Mouse (Mus musculus): ENCODE results near the gene Bbs5. TPM values are rescaled to one million over a fixed set of nuclear protein-coding genes. Genes with fewer than 3 reads are reported as not detected.

The Bbs5 gene
- polyA plus RNA-seq (2012; rRNA removed), result 2.4 and 2.9 TPM in 2 replicates

DNA sequence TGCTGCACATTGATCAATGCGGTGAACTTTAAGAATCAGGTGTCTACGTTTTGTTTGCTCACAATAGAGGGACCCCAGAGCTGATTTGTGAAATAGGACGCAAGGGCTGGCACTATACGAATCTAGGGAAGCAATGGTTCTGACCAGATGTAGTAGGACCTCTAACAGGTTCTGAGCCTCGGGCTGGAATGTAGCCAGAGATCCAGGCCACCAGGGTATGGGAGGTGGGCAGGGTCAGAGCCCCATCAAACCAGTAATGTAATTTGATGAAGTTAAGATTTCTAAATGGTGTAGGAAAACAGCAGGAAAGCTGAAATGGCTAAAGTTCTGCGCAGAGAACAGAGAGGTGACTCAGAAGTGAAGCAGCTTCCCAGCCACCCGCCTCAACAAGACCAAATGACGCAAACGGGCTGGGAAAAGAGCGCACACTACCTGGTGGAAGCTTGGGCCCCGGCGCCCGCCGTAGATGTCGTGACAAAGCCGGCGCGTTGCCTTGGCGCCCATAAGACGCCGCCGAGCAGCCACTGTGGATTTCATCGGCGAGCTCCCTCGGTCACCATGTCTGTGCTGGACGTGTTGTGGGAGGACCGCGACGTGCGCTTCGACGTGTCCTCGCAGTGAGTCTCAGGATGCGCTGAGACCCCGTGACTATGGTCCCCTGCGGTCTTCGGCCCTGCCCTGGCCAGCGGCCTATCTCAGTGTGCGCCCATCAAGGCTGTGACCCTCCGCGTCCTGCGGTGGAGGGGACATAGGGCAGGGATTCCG, at the start of gene Bbs5:
Gene Bbs5, plus strand, starts transcription at position 446 of the 765 bp plus-strand sequence.

DNA sequence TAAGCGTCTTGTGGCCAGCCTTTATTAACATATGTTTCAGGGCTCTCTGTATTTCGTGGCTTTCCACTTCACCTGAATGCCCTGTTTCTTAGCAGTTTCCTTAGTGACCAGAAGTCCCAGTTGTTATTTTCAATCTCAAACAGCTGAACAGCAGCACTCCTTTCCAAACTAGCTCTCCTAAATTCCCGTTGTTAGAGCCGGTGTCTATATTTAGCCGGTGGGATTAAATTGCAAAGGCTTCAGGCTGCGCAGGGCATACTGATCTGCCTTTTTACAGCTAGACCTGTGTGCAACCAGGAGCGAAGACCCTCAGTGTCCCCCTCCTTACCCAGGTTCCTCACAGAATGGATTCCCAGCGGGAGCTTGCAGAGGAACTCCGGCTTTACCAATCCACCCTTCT, 22.9 kb downstream of the Bbs5 start, which contains the start of gene Klhl41:
Gene Klhl41, plus strand, starts transcription at position 268 of the 400 bp plus-strand sequence.

DNA sequence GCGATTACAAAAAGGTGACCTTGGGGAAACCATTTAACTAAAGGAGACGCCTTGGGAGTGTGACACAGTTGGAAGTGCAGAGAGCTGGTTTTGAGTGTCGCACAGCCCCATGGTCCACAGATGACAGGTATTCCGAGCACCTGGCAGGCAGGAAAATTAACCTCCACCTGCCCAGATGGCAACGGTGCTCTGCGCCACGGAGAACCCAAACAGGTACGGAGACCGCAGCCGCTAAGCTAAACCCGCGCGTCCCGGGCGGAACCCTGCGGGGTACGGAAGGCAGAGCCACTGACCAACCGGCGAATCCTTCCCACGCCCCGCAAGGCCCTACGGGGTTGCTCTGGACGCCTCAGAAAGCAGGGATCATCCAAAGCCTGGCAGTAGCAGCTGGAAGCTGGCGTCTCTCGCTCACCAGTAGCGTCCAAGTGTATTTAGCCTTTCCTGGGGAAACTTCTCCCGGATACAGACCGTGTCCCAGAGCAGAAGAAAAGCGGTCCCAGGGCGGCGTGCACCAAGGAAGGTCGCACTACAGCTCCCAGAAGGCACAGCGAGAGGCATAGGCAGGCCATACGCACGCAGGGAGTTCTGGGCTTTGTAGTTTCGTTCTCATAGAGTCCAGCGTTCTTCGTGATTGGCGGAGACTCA, 66.1 kb downstream of the Bbs5 start, which contains the start of gene Fastkd1:
Gene Fastkd1, minus strand, starts transcription at position 536 of the 645 bp plus-strand sequence.

Other genes with a start within 250 kb of the Bbs5 start
- gene Lrp2, start 61.1 kb upstream of the Bbs5 start, polyA plus RNA-seq (2012; rRNA removed), result 0.09 and 0.12 TPM in 2 replicates
- 0.02 and 0.04 TPM in 2 replicates for gene Klhl41, start 22.9 kb downstream of the Bbs5 start, polyA plus RNA-seq (2012; rRNA removed)
- 4.9 and 6.8 TPM in 2 replicates for gene Fastkd1, start 66.3 kb downstream of the Bbs5 start, polyA plus RNA-seq (2012; rRNA removed)
- gene Ppig, start 75.4 kb downstream of the Bbs5 start, polyA plus RNA-seq (2012; rRNA removed), result 7.7 and 8.0 TPM in 2 replicates
- 0.29 and 0.39 TPM in 2 replicates for gene Ccdc173, start 142.4 kb downstream of the Bbs5 start, polyA plus RNA-seq (2012; rRNA removed)
- gene Phospho2, start 142.5 kb downstream of the Bbs5 start, polyA plus RNA-seq (2012; rRNA removed), result 8.4 and 13.4 TPM in 2 replicates
- gene Klhl23, start 174.8 kb downstream of the Bbs5 start, polyA plus RNA-seq (2012; rRNA removed), result 8.1 and 10.1 TPM in 2 replicates
- 50.9 and 51.9 TPM in 2 replicates for gene Ssb, start 214.4 kb downstream of the Bbs5 start, polyA plus RNA-seq (2012; rRNA removed)
- gene Mettl5, start 238.4 kb downstream of the Bbs5 start, polyA plus RNA-seq (2012; rRNA removed), result 8.4 and 8.5 TPM in 2 replicates